Mouse (Mus musculus) adipocyte (in vitro differentiated cells): ENCODE data around the gene Agbl3.

Source experiments
- DNase-seq: peaks from one replicate; pipeline ENCODE4 v3.0.0-alpha.2; 2016; ENCODE audit warnings: low spot score

The Agbl3 gene

DNA sequence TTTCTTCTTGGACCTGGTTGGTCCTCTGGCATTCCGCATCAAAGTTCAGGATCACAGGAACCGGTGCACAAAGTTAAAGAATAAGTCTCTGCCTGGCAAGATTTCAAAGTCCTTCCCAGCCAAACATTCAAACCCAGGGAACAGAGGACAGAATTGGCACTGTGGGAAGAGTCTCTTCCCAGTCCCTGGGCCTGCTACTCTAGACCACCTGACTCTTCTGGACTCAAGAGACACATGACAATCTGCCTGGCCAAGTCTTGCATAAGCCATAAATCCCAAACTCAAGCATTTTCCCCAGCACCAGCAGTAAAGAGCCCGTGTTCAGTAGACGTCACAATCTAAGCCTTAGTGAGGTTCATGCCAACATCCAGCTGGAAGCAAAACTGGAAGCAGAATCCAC, 126.4 kb downstream of the Agbl3 start:
- peak; percentile 77 for DNase-seq

GRCm38 (mm10) chr6:34907121-34907614, 126.9 kb downstream of the Agbl3 start:
- no peak for DNase-seq

DNA sequence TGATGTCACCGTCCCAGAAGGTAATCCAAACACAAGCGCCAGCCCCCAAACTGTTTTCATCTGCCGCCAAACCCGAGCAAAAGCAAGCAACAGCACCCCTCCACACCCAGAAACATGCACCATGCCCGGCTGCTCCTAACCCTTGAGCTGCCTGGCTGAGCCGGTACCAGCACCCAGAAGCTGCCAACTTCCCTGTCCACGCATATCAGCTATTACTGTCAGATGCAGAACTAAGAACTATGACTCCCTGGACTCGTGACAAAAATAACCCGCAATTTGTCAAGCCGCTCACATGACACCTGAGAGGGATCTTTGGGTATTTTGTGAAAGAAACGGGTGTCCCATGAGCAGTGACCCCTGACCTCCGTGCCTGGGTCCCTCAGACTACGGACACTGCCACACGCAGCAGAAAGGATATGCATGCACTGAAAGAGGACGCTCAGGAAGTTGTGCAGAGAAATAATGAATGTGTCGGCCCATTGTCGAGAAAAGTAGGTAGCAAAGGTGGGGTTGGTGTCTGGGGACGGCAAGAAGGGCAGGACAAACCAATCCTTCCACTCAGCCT, 127.5 kb downstream of the Agbl3 start:
- no peak for DNase-seq
